Mouse (Mus musculus): ENCODE measurements at regions not wholly inside any gene's neighbourhood (a gene's known extent, or its start where the extent isn't known, plus 50 kb on each side); places are given as distances from the start of the nearest gene placed in this dataset.

GRCm38 (mm10) chr11:17743821-17744220, 209.9 kb downstream of the Etaa1 start:
- DNase-seq (ENCODE audit: low spot score) = no peak

GRCm38 (mm10) chr11:17750345-17750744, 203.3 kb downstream of the Etaa1 start:
- no peak for DNase-seq (ENCODE audit: low spot score)

- no peak for DNase-seq (ENCODE audit: low spot score)
Observed at GRCm38 (mm10) chr11:17759224-17759623, 194.5 kb downstream of the Etaa1 start.

GRCm38 (mm10) chr11:17763411-17763810, 190.3 kb downstream of the Etaa1 start:
- DNase-seq (ENCODE audit: low spot score) = no peak

- no peak for DNase-seq (ENCODE audit: low spot score)
Observed at GRCm38 (mm10) chr11:17764146-17764545, 189.5 kb downstream of the Etaa1 start.

GRCm38 (mm10) chr11:17768345-17768759, 185.3 kb downstream of the Etaa1 start:
- no peak for DNase-seq (ENCODE audit: low spot score)

- no peak for DNase-seq (ENCODE audit: low spot score)
Observed at GRCm38 (mm10) chr11:17768837-17769466, 184.7 kb downstream of the Etaa1 start.

GRCm38 (mm10) chr11:17797632-17798031, 156.0 kb downstream of the Etaa1 start:
- no peak for DNase-seq (ENCODE audit: low spot score)

GRCm38 (mm10) chr11:17807851-17808250, 145.8 kb downstream of the Etaa1 start:
- no peak for DNase-seq (ENCODE audit: low spot score)

- DNase-seq (ENCODE audit: low spot score) = no peak
Observed at GRCm38 (mm10) chr11:17811829-17812559, 141.7 kb downstream of the Etaa1 start.

- no peak for DNase-seq (ENCODE audit: low spot score)
Observed at GRCm38 (mm10) chr11:17842642-17843041, 111.0 kb downstream of the Etaa1 start.

- no peak for DNase-seq (ENCODE audit: low spot score)
Observed at GRCm38 (mm10) chr11:17852405-17852804, 101.3 kb downstream of the Etaa1 start.

GRCm38 (mm10) chr11:17853246-17853804, 100.3 kb downstream of the Etaa1 start:
- DNase-seq (ENCODE audit: low spot score) = no peak

GRCm38 (mm10) chr11:17853832-17854231, 99.8 kb downstream of the Etaa1 start:
- DNase-seq (ENCODE audit: low spot score) = no peak

GRCm38 (mm10) chr11:17859364-17860131, 94.1 kb downstream of the Etaa1 start:
- DNase-seq (ENCODE audit: low spot score) = no peak

- no peak for DNase-seq (ENCODE audit: low spot score)
Observed at GRCm38 (mm10) chr11:17864833-17865397, 88.8 kb downstream of the Etaa1 start.

- no peak for DNase-seq (ENCODE audit: low spot score)
Observed at GRCm38 (mm10) chr11:17870690-17871089, 83.0 kb downstream of the Etaa1 start.

GRCm38 (mm10) chr11:17871920-17872319, 81.8 kb downstream of the Etaa1 start:
- no peak for DNase-seq (ENCODE audit: low spot score)

- no peak for DNase-seq (ENCODE audit: low spot score)
Observed at GRCm38 (mm10) chr11:17883276-17883675, 70.4 kb downstream of the Etaa1 start.

Measured in ovary, postnatal 10 days (tissue).